Mouse (Mus musculus) cerebellum, postnatal 10 days (tissue): ENCODE measurements at regions not wholly inside any gene's neighbourhood (a gene's known extent, or its start where the extent isn't known, plus 50 kb on each side); places are given as distances from the start of the nearest gene placed in this dataset.

Experiments
- DNase-seq, 2 experiments: peaks; one replicate each; pipeline ENCODE4 v3.0.0; 2021; ENCODE audit warnings: mixed read lengths in 2 of 2

DNA sequence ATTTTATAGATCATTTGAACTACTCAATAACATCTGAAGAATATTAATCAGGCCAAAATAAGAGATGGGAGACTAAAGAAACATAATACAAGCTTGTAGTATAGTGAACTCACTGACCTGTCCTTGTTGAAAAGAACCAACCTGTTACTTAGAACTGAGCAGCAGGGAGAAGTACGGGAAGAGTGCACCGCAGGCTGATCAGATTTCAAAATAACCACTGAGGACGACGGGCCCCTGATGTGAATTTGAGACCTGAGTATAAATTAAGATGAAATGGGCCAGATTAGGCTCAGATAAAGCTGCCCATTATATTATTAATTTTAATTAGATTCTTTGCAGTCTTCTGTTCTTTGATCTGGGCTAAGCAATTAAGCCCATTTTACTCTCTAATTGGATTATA, 391.2 kb upstream of the Tyrp1 start:
- no peak for DNase-seq

DNA sequence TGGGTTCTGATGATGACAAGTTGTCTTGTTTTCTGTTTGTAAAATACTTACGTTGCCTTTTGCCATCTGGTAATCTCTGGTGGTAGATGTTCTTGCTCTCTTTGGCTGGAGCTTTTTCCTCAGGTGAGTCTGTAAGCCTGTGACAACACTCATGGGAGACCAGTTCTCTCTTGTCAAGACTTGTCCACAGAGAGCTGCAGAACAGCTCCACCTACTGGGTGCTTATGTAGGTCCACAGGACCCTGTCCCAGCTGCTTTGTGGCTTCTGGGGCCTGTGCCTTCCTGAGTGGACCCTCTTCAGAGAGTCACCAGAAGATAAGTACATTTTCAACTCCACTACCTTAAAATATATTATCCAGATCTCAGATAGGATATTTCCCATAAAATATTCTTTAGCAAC, 370.3 kb upstream of the Tyrp1 start:
- peak; percentile 3 to 10 for DNase-seq

- peak; percentile 49 to 57 for DNase-seq
Measured at GRCm38 (mm10) chr4:80475736-80476478, 358.0 kb upstream of the Tyrp1 start.

DNA sequence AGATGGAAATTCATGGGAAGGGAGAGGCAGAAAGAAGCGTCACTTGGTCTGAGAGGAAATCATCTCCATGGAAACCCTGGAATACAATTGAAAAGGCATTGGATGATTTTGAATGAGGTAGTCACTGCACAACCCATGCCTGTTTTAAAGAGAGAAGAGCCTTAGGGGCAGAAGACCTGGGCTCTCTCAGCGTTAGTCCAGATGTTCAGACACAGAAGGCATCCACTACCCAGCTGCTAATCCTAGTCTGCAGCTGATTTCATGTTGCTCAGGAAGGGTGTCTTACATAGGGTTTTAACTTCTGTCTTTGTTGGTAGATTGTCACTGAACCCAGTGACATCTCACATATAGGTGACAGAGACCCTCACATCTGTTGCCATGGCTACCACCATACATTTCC, 318.8 kb upstream of the Tyrp1 start:
- DNase-seq: no peak

DNA sequence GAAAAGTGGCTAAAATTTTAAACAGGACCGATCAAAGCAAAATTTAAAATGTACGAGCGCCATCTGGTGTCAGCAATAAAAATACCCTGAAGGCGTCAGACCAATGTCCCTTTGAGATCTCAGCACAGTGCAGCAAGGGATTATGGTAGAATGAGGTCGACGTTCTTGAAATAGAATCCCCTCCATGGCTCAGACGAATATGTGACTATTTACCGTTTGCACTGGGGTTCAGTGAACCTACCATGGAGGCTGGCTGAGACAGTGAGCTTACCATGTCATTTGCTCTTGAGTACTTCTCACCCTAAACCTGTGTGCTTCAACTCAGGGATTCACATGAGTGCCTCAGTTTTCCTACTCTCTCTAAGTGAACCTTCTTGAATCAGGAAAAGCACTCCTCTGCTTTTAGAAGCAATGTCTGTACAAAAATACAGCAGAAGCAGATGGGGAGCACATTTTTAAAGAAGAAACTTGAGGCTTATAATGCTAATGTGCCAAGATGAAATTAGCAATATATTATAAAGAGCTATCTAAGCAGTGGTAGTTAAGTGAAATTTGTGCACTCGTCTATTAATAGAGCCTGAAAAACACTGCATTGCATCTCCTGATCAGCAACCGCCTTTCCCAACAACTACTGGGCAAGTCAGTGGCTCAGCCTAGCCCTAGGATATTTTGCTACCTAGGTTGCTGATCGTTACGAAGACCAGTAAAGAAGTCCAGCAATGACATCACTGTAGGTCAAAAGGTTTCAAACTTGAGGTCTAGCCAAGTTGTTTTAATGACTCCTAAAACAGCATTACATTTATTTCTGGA, 316.2 kb upstream of the Tyrp1 start:
- DNase-seq: peak; percentile 79 to 83

GRCm38 (mm10) chr4:80518589-80518988, 315.3 kb upstream of the Tyrp1 start:
- no peak for DNase-seq

GRCm38 (mm10) chr4:80539854-80540253, 294.1 kb upstream of the Tyrp1 start:
- DNase-seq: no peak

- no peak for DNase-seq
Measured at GRCm38 (mm10) chr4:80545086-80545485, 288.8 kb upstream of the Tyrp1 start.

- DNase-seq: no peak
Measured at GRCm38 (mm10) chr4:80589438-80589837, 244.5 kb upstream of the Tyrp1 start.

DNA sequence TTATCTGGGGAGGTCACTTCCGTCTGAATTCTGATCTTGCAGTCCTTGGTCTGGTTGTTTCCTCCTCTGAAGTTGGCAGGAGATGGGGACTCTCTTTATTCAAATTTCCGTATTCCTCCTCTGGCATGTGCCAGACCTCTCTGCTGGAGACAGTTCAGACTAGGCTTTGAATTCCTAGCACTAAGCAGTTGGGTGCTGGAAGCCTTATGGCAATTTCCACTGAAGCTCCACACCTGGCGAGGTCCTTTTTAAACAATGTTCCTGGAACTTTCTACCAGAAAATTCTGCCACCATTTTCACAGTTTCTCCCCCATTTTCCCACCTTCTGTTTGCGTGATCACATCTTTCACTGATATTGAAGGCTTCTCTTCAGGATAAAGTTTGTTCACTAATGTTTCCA, 205.7 kb upstream of the Tyrp1 start:
- peak; percentile 35 to 73 for DNase-seq

- DNase-seq: peak; percentile 46 to 75
Measured at GRCm38 (mm10) chr4:80629251-80629650, 204.7 kb upstream of the Tyrp1 start.

DNA sequence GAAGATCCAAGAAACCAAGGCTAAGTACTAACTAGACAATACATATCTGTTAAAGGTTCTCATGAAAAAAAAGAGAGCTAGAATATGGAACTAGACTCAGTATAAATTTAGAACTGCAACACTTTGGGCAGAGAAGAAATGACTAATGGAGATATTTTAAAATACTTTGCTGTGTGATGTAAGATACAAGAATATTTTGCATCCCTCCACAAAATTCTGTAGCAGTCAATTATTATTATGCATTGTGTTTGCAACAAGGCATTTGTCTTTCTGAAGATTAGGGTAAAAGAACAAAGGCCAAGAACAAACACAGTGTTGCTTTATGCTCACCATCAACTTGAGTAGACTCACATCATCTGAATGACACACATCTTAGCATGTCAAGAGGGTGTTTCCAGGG, 203.7 kb upstream of the Tyrp1 start:
- DNase-seq: no peak

DNA sequence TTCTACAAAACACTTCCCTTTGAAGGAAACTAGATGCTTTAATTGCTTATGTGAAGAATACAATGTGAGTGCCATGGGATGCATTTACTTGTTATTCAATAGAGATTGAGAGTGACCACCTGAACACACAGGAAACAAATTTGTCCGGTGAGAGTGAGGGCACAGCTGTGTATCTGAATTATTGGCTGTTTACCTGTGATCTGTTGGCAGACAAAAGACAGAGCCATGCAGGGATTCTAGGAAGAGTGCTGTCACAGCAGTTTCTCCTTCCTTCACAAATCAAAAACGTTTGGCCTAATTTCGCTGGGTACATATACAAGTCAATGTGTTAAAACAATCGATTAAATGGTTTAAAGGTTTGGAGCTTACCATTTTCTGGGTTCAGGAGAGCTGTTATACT, 202.9 kb upstream of the Tyrp1 start:
- peak; percentile 47 to 52 for DNase-seq

DNA sequence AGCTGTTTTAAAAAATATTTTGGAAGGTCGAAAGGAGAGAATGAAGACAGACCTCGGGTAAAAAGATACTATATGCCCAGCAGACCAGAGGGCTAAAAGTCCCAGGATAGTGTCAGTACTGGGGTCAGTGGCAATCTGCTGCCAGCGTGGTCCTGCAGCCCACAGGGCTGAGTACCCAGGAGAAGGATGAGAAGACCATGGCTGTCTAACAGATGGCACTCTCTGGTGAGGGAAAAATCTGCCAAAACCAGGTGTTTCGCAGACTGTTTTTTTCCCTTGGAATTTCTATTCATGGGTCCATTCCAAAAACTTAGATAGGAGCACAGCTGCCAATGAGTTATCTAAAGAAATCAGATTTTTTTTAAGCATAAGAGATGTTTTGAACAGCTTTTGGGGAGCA, 202.5 kb upstream of the Tyrp1 start:
- peak; percentile 50 to 58 for DNase-seq

DNA sequence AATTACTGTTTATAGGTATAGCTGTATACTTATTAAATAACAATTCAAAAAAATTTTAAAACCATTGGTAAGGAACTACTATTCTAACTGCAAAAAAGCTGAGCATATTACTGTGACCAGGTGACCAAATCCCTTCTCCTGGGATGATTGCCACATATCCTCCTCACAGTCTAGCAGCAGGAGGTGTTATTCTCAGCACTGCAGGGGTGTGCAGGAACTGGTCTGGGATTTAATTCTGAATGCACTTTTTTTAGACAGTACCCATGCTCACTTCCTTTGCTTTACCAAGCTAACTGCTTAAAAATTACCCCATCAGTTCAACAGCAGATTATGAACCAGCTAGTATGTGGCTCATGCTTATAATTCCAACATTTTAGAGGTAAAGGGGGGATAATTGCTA, 195.5 kb upstream of the Tyrp1 start:
- peak; percentile 24 to 42 for DNase-seq
